Mouse (Mus musculus) cerebellum, adult 2 months (tissue): Measurements from ENCODE around the gene Prss48. TPM values are rescaled to one million over a fixed set of nuclear protein-coding genes. Genes with fewer than 3 reads are reported as not detected.

Source experiments
- DNase-seq, 2 experiments: peaks; one replicate each; pipeline ENCODE4 v3.0.0; 2021
- H3K27ac ChIP-seq: fragments of 200-500 bp; 2 replicates; pipeline ENCODE4 v1.5.1; 2012; ENCODE audit warnings: low read length, control low read depth, inconsistent platforms; ENCODE audit not compliant: insufficient read depth
- H3K27me3 ChIP-seq: fragments of 200-500 bp; 2 replicates; pipeline ENCODE4 v1.6.1; 2012; ENCODE audit warnings: inconsistent platforms, mild to moderate bottlenecking, low read length, moderate library complexity; ENCODE audit not compliant: control insufficient read depth, insufficient read depth
- H3K4me1 ChIP-seq: fragments of 200-500 bp; 2 replicates; pipeline ENCODE4 v1.6.1; 2011; ENCODE audit warnings: low read length; ENCODE audit not compliant: control insufficient read depth, insufficient read depth
- H3K4me3 ChIP-seq: fragments of 200-500 bp; replicated peaks from 2 replicates; pipeline ENCODE3; 2011; ENCODE audit warnings: mild to moderate bottlenecking, low read depth, low read length, control low read depth; ENCODE audit not compliant: insufficient read depth
- CTCF ChIP-seq: fragments of 200-500 bp; IDR thresholded peaks from 2 replicates; pipeline ENCODE4 v1.5.1; 2011; ENCODE audit warnings: low read depth, mild to moderate bottlenecking, control low read depth, low read length, moderate library complexity, borderline replicate concordance; ENCODE audit not compliant: insufficient read depth
- POLR2A ChIP-seq: fragments of 200-500 bp; IDR thresholded peaks from 2 replicates; pipeline ENCODE4 v1.6.1; 2011; ENCODE audit warnings: low read length, control low read depth, borderline replicate concordance; ENCODE audit not compliant: insufficient read depth
- whole genome bisulfite sequencing: fragments of 180-500 bp; shearing (Covaris S2); methylation state at CpG from one replicate; pipeline ENCODE4 v1.1.7; 2018; 5-methylcytosine and 5-hydroxymethylcytosine counted together
- polyA plus RNA-seq: library from polyadenylated mRNA; depleted of rRNA; stranded (reverse); fragments of >200 nt; gene quantifications from 2 replicates; pipeline ENCODE4 v1.2.3, GENCODE M21; 2012

Gene Prss48
- polyA plus RNA-seq, 1 experiment, result not detected

DNA sequence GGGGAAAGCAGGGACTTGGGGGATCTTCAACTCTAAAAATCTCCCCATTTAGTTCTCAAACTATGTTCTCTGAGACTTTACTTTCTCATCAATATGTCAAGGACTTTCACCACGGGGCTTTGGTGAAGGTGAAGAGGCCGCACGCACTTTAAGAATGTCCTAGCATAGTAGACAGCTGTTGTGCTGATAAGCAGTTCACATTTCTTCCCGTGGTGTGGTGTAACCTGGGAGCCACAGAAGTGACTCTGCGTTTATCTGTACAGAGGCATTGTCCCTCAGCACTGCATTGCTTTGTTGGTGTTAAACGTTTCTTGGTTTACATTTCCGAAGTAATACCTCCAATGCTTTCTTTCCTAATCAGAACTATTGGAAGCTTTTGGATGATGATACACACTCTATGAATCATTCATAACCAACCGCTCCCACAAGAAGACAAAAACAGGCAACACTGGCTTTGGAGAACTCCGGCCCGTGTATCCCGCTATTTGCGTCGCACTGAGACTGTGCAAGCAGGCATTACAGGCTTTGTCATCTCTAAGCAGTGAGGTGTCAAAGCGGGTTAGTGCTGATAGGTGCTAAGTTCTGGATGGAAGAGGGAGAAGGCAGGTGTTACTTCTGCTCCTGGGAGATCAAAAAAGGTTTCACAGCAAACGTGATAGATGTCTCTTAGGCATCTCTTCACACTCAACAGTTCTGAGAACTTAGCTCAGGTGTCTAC lies 26.5 kb upstream of the Prss48 start:
- no peak for DNase-seq
- H3K4me3 ChIP-seq, result no peak overlapping the region
- 92% methylated on average over 15 of the region's 15 CpGs for WGBS
- no peak overlapping the region for H3K27ac ChIP-seq
- peaks cover 3% of the 10 kb centered on the region; the same call in 1 of the 2 replicates for H3K4me1 ChIP-seq
- H3K27me3 ChIP-seq, result no peaks in the 10 kb centered on the region
- TF ChIP-seq CTCF (no peak), POLR2A (no peak)

DNA sequence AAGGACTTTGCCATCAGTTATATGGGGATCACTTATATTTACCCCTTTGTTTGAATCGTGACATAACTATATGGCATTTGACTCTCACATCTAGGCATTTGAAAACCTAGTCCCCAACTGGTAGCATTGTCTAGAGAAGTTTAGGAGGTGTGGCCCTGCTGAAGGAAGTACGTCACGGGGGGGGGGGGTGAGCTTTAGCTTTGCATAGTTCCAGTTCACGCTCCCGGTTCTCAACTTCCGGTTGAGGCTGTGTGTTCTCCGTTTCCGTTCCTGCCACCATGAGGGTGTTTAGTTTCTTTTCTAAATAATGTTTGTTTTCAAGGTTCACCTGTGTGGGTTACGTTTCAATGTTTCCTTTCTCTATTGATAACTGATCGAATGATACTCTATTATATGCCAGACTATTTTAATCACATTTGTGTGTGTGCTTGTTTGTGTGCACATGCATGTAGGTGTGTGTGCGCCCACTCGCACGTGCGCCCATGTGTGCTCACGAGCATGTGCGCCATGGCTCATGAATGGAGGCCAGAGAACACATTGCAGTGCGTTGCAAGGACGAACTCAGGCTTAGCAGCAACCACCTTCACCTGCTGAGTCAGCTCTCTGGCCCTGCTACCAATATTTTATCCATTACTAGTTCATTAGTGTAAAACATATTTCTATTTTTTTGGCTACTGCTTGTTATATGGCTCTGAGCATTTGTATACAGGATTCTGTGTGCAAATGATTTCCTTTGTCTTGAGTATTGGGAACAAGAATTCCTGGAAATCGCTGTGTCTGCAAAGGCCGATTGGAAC lies 23.2 kb upstream of the Prss48 start:
- Histone ChIP-seq H3K4me3 (no peak overlapping the region), H3K27me3 (no peaks in the 10 kb centered on the region), H3K4me1 (peaks cover 3% of the 10 kb centered on the region; the same call in 1 of the 2 replicates), H3K27ac (no peak overlapping the region)
- 96% methylated on average over 20 of the region's 20 CpGs for WGBS
- no peak for DNase-seq
- TF ChIP-seq POLR2A (no peak), CTCF (no peak)

DNA sequence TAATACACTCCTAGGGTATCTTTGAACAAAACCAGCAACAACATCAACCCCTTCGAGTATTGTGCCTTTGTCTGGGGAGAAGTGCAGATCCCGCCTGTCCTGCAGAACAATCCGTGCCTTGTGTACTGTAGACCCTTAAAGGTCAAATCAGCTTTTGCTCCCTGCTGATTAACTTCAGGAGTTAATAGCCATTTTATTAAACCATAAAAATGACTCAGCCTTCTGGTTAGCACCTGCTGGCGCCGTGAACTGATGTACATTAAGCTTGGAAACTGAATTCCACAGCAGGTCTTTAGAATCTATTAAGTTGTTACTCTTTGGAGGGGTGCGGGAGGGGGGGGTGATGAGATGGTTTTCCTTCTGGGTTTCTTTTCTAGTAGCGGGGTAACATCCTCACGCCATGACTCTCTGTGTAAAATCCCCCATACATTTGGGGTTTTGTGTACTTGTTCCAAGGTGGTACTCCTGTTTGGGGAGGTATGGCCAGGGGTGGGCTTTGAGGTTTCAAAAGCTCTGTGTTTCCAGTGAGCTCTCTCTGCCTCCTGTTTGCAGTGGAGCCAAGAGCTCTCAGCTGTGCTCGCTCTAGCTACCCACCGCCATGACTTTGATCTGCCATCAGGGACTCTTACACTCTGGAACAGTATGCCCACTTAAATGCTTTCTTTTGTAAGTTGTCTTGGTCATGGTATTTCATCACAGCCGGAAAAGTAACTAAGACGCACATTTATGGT lies 21.9 kb upstream of the Prss48 start:
- H3K27ac ChIP-seq, result no peak overlapping the region
- DNase-seq, result no peak
- no peak overlapping the region for H3K4me3 ChIP-seq
- no peaks in the 10 kb centered on the region for H3K27me3 ChIP-seq
- H3K4me1 ChIP-seq, result peaks cover 3% of the 10 kb centered on the region; the same call in 1 of the 2 replicates
- 86% methylated on average over 12 of the region's 12 CpGs for WGBS
- TF ChIP-seq CTCF, result no peak
- no peak for TF ChIP-seq POLR2A

DNA sequence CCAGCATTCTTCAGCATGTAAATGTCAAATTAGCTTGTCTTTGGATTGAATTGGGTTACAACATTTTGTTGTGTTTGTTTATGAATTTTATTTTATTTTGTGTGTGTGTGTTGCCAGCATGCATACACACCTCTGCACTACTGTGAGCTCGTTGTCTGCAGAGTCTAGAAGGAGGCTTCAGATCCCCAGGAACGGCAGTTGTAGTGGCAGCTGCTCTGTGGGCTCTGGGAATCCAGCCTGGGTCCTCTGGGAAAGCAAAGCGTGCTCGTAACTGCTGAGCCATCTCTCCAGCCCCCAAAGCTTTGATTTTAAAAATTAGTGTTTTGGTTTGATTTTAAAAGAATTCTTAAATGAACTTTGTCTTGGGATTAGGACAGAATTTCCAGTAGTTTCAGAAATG lies 19.4 kb upstream of the Prss48 start:
- H3K27me3 ChIP-seq, result no peaks in the 10 kb centered on the region
- DNase-seq, result no peak
- no peak overlapping the region for H3K4me3 ChIP-seq
- H3K4me1 ChIP-seq, result peaks cover 5% of the 10 kb centered on the region
- WGBS, result 72% methylated on average over 4 of the region's 4 CpGs
- H3K27ac ChIP-seq, result no peak overlapping the region
- TF ChIP-seq POLR2A, result no peak

DNA sequence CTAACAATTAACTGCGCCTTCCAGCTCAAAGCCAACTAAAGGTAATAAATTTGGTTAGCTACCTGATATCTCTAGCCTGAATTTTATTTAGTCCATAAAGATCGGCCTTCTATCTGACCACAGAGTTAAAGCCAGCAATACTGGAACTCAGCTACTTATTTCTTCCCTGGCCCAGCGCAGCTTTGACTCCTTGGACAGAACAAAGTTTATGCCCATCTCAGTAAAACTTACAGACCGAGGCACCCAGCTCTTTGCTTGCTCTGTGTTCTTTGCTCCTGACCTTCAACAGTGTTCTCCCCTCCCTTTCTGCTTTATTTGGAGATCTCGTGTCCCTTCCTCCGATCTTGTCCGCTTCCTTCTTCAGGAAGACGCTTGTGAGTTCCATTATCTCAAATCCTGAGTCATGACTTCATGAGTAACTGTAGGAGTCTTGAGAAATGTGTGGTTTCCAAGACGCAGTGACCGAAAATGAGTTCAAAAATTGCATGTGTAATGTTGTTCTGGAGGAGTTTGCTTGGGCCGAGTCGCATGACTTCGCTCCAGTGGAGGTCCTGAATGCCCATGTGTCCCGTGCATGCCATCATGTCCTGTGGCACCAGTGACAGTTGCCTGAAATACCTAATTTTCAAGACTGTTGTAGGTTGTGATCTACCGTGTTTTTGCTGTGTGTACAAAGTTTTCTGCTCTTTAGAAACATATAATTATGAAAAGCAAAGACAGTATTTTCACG lies 18.8 kb upstream of the Prss48 start:
- peaks cover 5% of the 10 kb centered on the region for H3K4me1 ChIP-seq
- TF ChIP-seq POLR2A (no peak), CTCF (no peak)
- no peak overlapping the region for H3K4me3 ChIP-seq
- H3K27me3 ChIP-seq, result no peaks in the 10 kb centered on the region
- DNase-seq, result no peak
- no peak overlapping the region for H3K27ac ChIP-seq
- WGBS, result 93% methylated on average over 16 of the region's 16 CpGs

DNA sequence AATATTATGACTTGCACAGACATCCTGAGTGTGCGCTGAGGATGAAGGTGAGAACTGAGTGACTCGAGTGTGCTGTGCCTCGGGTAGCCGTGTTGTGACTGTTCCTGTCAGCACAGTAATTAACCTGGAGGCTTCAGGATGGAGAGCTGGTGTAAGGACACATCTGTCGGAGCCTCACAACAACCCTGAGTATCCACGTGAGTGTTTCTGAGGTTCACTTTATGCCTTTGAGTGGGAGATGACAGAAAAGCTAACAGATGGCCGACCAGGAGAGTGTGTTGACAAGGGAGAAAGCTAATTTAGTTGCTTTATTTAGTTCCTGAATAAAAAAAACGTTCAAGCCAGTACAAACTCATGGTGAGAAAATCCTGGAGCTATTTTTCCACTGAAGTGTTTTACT lies 15.2 kb upstream of the Prss48 start:
- H3K4me1 ChIP-seq, result peaks cover 2% of the 10 kb centered on the region; the same call in 1 of the 2 replicates
- no peak overlapping the region for H3K4me3 ChIP-seq
- H3K27me3 ChIP-seq, result no peaks in the 10 kb centered on the region
- WGBS, result 48% methylated on average over 8 of the region's 8 CpGs
- TF ChIP-seq CTCF (no peak), POLR2A (no peak)
- DNase-seq, result peak in 1 of 2 experiments; percentile 17
- H3K27ac ChIP-seq, result no peak overlapping the region

DNA sequence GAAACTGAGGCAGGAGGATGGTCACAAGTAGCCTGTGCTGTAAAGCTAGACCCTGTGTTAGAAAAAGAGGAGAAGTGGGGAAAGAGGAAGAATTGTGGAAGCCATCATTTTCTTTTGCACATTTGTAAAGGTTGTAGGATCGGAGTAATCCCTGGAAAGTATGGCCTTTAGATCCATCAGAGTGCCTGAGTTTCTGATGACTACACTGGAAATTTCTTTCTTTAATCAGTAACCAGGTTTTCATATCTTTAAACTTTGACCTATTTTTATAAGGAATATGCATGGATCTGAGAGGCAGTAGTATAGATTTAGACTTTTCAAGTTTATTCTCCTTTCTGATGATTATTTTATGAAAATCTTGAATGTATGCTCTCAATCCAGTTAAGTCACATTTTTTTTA lies 14.7 kb upstream of the Prss48 start:
- 97% methylated on average over 1 of the region's 1 CpGs for WGBS
- peaks cover 2% of the 10 kb centered on the region; the same call in 1 of the 2 replicates for H3K4me1 ChIP-seq
- no peak overlapping the region for H3K27ac ChIP-seq
- TF ChIP-seq POLR2A, result no peak
- TF ChIP-seq CTCF, result no peak
- DNase-seq, result no peak
- H3K4me3 ChIP-seq, result no peak overlapping the region
- no peaks in the 10 kb centered on the region for H3K27me3 ChIP-seq
